12 mouse cellular contexts compared by ENCODE assay signal in the genomic region with DNA sequence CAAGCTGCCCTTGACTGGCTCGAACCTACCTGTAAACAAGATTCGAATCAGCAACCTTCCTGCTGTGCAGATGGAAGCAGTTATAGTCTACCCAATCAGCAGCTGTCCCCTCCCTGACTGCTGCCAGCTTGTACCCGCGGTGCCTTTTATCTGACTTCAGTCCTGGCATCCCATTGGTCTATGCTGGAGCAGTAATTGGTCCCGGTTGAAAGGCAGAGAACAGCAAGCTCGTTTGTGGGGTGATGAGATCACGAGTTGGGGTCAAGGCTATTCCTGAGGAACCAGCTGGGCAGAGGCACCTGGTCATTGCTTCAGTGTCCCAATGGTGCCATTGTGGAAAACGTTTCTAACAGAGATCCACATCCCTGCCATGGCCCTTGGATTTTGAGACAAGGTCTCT. TPM values are rescaled to one million over a fixed set of nuclear protein-coding genes. Genes with fewer than 3 reads are reported as not detected.
DNase-seq lines count a peak whose midpoint lies in the region; ATAC-seq lines count a peak whose summit lies in the region.
"Had no signal": no experiment of that assay in that cellular context is flagged by ENCODE, and none has a peak within 500 bp of the region (broad histone marks: within the 10 kb centered on the region; RNA-seq: fewer than 3 reads in every experiment).

No protein-coding gene starts in this region.

- 0 out of 2 replicates have a peak, but pooled peaks have one; percentile 23 for ATAC-seq in forebrain, embryonic 13.5 days
- ATAC-seq in forebrain, embryonic 12.5 days (ENCODE audit: low FRiP score): no peak
- ATAC-seq in midbrain, embryonic 13.5 days: 0 out of 2 replicates have a peak, but pooled peaks have one; percentile 22
- ATAC-seq in midbrain, embryonic 11.5 days (ENCODE audit: low FRiP score): no peak
- ATAC-seq in hindbrain, embryonic 15.5 days (ENCODE audit: low FRiP score, low read depth): no peak; the same call in 1 of the 2 replicates
- ATAC-seq in stomach, embryonic 16.5 days (ENCODE audit: insufficient read depth, low FRiP score): no peak

- peaks cover 22% of the 10 kb centered on the region for H3K4me1 ChIP-seq in forebrain, embryonic 13.5 days
- peaks cover 9% of the 10 kb centered on the region for H3K4me1 ChIP-seq in forebrain, embryonic 12.5 days
- H3K4me1 ChIP-seq in midbrain, embryonic 13.5 days (replicated peaks): peaks cover 33% of the 10 kb centered on the region
- no peaks in the 10 kb centered on the region for H3K4me1 ChIP-seq in midbrain, embryonic 11.5 days (ENCODE audit: control insufficient read depth, insufficient read depth, low read length)
- peaks cover 23% of the 10 kb centered on the region for H3K4me1 ChIP-seq in hindbrain, embryonic 15.5 days (replicated peaks)
- peaks cover 13% of the 10 kb centered on the region for H3K4me1 ChIP-seq in stomach, embryonic 16.5 days (ENCODE audit: control insufficient read depth, insufficient read depth, low read length)

- no peak overlapping the region for H3K4me2 ChIP-seq in forebrain, embryonic 13.5 days
- no peak overlapping the region for H3K4me2 ChIP-seq in forebrain, embryonic 12.5 days
- H3K4me2 ChIP-seq in midbrain, embryonic 13.5 days (replicated peaks): no peak overlapping the region
- no peak overlapping the region for H3K4me2 ChIP-seq in midbrain, embryonic 11.5 days
- H3K4me2 ChIP-seq in hindbrain, embryonic 15.5 days: no peak overlapping the region
- H3K4me2 ChIP-seq in stomach, embryonic 16.5 days (ENCODE audit: low read depth, low read length): no peak overlapping the region

- H3K9me3 ChIP-seq in forebrain, embryonic 13.5 days (replicated peaks): no peaks in the 10 kb centered on the region
- H3K9me3 ChIP-seq in forebrain, embryonic 12.5 days: no peaks in the 10 kb centered on the region
- H3K9me3 ChIP-seq in midbrain, embryonic 13.5 days: no peaks in the 10 kb centered on the region
- no peaks in the 10 kb centered on the region for H3K9me3 ChIP-seq in midbrain, embryonic 11.5 days (ENCODE audit: control insufficient read depth, low read length)
- H3K9me3 ChIP-seq in hindbrain, embryonic 15.5 days: no peaks in the 10 kb centered on the region
- no peaks in the 10 kb centered on the region for H3K9me3 ChIP-seq in stomach, embryonic 16.5 days (replicated peaks; ENCODE audit: control insufficient read depth, low read length)

- no peaks in the 10 kb centered on the region for H3K36me3 ChIP-seq in forebrain, embryonic 13.5 days (ENCODE audit: poor library complexity, severe bottlenecking)
- no peaks in the 10 kb centered on the region for H3K36me3 ChIP-seq in forebrain, embryonic 12.5 days (replicated peaks)
- H3K36me3 ChIP-seq in midbrain, embryonic 13.5 days: no peaks in the 10 kb centered on the region
- no peaks in the 10 kb centered on the region for H3K36me3 ChIP-seq in midbrain, embryonic 11.5 days (ENCODE audit: control insufficient read depth, insufficient read depth, low read length)
- no peaks in the 10 kb centered on the region for H3K36me3 ChIP-seq in hindbrain, embryonic 15.5 days
- no peaks in the 10 kb centered on the region for H3K36me3 ChIP-seq in stomach, embryonic 16.5 days (ENCODE audit: control insufficient read depth, insufficient read depth, low read length)

- H3K27ac ChIP-seq in forebrain, embryonic 13.5 days: no peak overlapping the region
- H3K27ac ChIP-seq in forebrain, embryonic 12.5 days: no peak overlapping the region
- 0 out of 2 replicates have a peak overlapping the region, but pooled peaks have one; percentile 51 for H3K27ac ChIP-seq in midbrain, embryonic 13.5 days
- no peak overlapping the region for H3K27ac ChIP-seq in midbrain, embryonic 11.5 days (ENCODE audit: low read depth, low read length)
- H3K27ac ChIP-seq in hindbrain, embryonic 15.5 days (replicated peaks): peak overlapping the region; percentile 69; the same call in 1 of the 2 replicates
- peak overlapping the region; percentile 82 for H3K27ac ChIP-seq in stomach, embryonic 16.5 days (ENCODE audit: low read length)
- H3K27ac ChIP-seq: macrophage had no signal

- DNase-seq in midbrain, embryonic 11.5 days (ENCODE audit: low spot score, missing footprints): no peak
- no peak for DNase-seq in urinary bladder, adult 18-20 months (ENCODE audit: low spot score in 2 of 2)
- DNase-seq: heart, adult 18-20 months; lung, adult 18-20 months; thymus, adult 2 months had no signal

- no peaks in the 10 kb centered on the region for H3K27me3 ChIP-seq in forebrain, embryonic 13.5 days
- H3K27me3 ChIP-seq in forebrain, embryonic 12.5 days: no peaks in the 10 kb centered on the region
- no peaks in the 10 kb centered on the region for H3K27me3 ChIP-seq in midbrain, embryonic 13.5 days
- no peaks in the 10 kb centered on the region for H3K27me3 ChIP-seq in midbrain, embryonic 11.5 days (ENCODE audit: control insufficient read depth, insufficient read depth, low read length)
- H3K27me3 ChIP-seq in hindbrain, embryonic 15.5 days: no peaks in the 10 kb centered on the region
- no peaks in the 10 kb centered on the region for H3K27me3 ChIP-seq in stomach, embryonic 16.5 days (ENCODE audit: control insufficient read depth, insufficient read depth, low read length)

- no peak overlapping the region for H3K4me3 ChIP-seq in forebrain, embryonic 13.5 days
- no peak overlapping the region for H3K4me3 ChIP-seq in forebrain, embryonic 12.5 days (replicated peaks)
- H3K4me3 ChIP-seq in midbrain, embryonic 13.5 days (replicated peaks): no peak overlapping the region
- H3K4me3 ChIP-seq in midbrain, embryonic 11.5 days (ENCODE audit: low read depth, low read length): no peak overlapping the region
- H3K4me3 ChIP-seq in hindbrain, embryonic 15.5 days: no peak overlapping the region
- no peak overlapping the region for H3K4me3 ChIP-seq in stomach, embryonic 16.5 days (replicated peaks; ENCODE audit: low read length)
- H3K4me3 ChIP-seq: myocyte had no signal

- H3K9ac ChIP-seq in forebrain, embryonic 13.5 days: no peak overlapping the region
- no peak overlapping the region for H3K9ac ChIP-seq in forebrain, embryonic 12.5 days
- no peak overlapping the region for H3K9ac ChIP-seq in midbrain, embryonic 13.5 days (replicated peaks)
- H3K9ac ChIP-seq in midbrain, embryonic 11.5 days (ENCODE audit: low read length): no peak overlapping the region
- H3K9ac ChIP-seq in hindbrain, embryonic 15.5 days: no peak overlapping the region
- no peak overlapping the region for H3K9ac ChIP-seq in stomach, embryonic 16.5 days (ENCODE audit: low read length)

- WGBS in forebrain, embryonic 13.5 days: 70% methylated on average over 8 of the region's 8 CpGs
- WGBS in forebrain, embryonic 12.5 days: 71% methylated on average over 8 of the region's 8 CpGs
- 73% methylated on average over 8 of the region's 8 CpGs for WGBS in midbrain, embryonic 13.5 days
- 84% methylated on average over 8 of the region's 8 CpGs for WGBS in midbrain, embryonic 11.5 days
- WGBS in hindbrain, embryonic 15.5 days: 67% methylated on average over 8 of the region's 8 CpGs
- 71% methylated on average over 8 of the region's 8 CpGs for WGBS in stomach, embryonic 16.5 days

RNA-seq across cellular contexts. Expression of a gene that starts 33.7 kb away (rescaled TPM):
- polyA plus RNA-seq in forebrain, embryonic 13.5 days (2015; fragmentation: Nextera tagmentation; extraction: Ambion mirVana): 5.1 and 5.2 TPM in 2 replicates
- polyA plus RNA-seq in forebrain, embryonic 12.5 days (2016; fragmentation: Nextera tagmentation; extraction: Ambion mirVana): 5.5 and 6.2 TPM in 2 replicates
- polyA plus RNA-seq in midbrain, embryonic 13.5 days (2015; fragmentation: Nextera tagmentation; extraction: Ambion mirVana): 6.9 and 7.4 TPM in 2 replicates
- polyA plus RNA-seq in midbrain, embryonic 11.5 days (2014; fragmentation: Nextera tagmentation; extraction: Ambion mirVana): 5.8 and 6.6 TPM in 2 replicates
- polyA plus RNA-seq in hindbrain, embryonic 15.5 days (2015; fragmentation: Nextera tagmentation; extraction: Ambion mirVana): 8.1 and 8.9 TPM in 2 replicates
- polyA plus RNA-seq in stomach, embryonic 16.5 days (2015; fragmentation: Nextera tagmentation; extraction: Ambion mirVana): 1.5 and 2.2 TPM in 2 replicates

RNA-seq across cellular contexts. Expression of a gene that starts 34.6 kb away (rescaled TPM):
- polyA plus RNA-seq in forebrain, embryonic 13.5 days (2015; fragmentation: Nextera tagmentation; extraction: Ambion mirVana): 9.3 and 11.5 TPM in 2 replicates
- 11.6 and 12.7 TPM in 2 replicates for polyA plus RNA-seq in forebrain, embryonic 12.5 days (2016; fragmentation: Nextera tagmentation; extraction: Ambion mirVana)
- 12.6 and 13.5 TPM in 2 replicates for polyA plus RNA-seq in midbrain, embryonic 13.5 days (2015; fragmentation: Nextera tagmentation; extraction: Ambion mirVana)
- 11.3 and 11.8 TPM in 2 replicates for polyA plus RNA-seq in midbrain, embryonic 11.5 days (2014; fragmentation: Nextera tagmentation; extraction: Ambion mirVana)
- polyA plus RNA-seq in hindbrain, embryonic 15.5 days (2015; fragmentation: Nextera tagmentation; extraction: Ambion mirVana): 15.7 and 17.0 TPM in 2 replicates
- polyA plus RNA-seq in stomach, embryonic 16.5 days (2015; fragmentation: Nextera tagmentation; extraction: Ambion mirVana): 3.2 and 3.6 TPM in 2 replicates

Comparison
In these comparisons a context has a peak if more than half of its experiments do, and no peak if none do; other contexts are left out.
1. ATAC-seq: peak in forebrain, embryonic 13.5 days (single experiment) and midbrain, embryonic 13.5 days (single experiment); none in forebrain, embryonic 12.5 days (single experiment), midbrain, embryonic 11.5 days (single experiment), hindbrain, embryonic 15.5 days (single experiment) and stomach, embryonic 16.5 days (single experiment).
2. H3K27ac ChIP-seq: peak in midbrain, embryonic 13.5 days (single experiment), hindbrain, embryonic 15.5 days (single experiment) and stomach, embryonic 16.5 days (single experiment); none in forebrain, embryonic 13.5 days (single experiment), forebrain, embryonic 12.5 days (single experiment) and midbrain, embryonic 11.5 days (single experiment).